Mouse (Mus musculus) liver, adult 2 months (tissue): ENCODE data around the gene Cdh23. TPM values are rescaled to one million over a fixed set of nuclear protein-coding genes. Genes with fewer than 3 reads are reported as not detected.

Experiments used
- DNase-seq: peaks from one replicate; pipeline ENCODE4 v3.0.0-alpha.2; 2011; ENCODE audit warnings: low read depth, low spot score; ENCODE audit errors: extremely low read depth
- H3K27ac ChIP-seq: fragments of 200-500 bp; replicated peaks from 2 replicates; pipeline ENCODE4 v1.5.1; 2012; ENCODE audit warnings: low read depth, mild to moderate bottlenecking, control low read depth, inconsistent platforms, low read length; ENCODE audit not compliant: insufficient read depth
- H3K27me3 ChIP-seq: fragments of 200-500 bp; 2 replicates; pipeline ENCODE4 v1.6.1; 2012; ENCODE audit warnings: mild to moderate bottlenecking, moderate library complexity, low read length, inconsistent platforms; ENCODE audit not compliant: control insufficient read depth, insufficient read depth
- H3K36me3 ChIP-seq: fragments of 200-500 bp; 2 replicates; pipeline ENCODE4 v1.6.1; 2012; ENCODE audit warnings: low read length, inconsistent platforms; ENCODE audit not compliant: control insufficient read depth, insufficient read depth
- H3K4me1 ChIP-seq: fragments of 200-500 bp; 2 replicates; pipeline ENCODE4 v1.6.1; 2011; ENCODE audit warnings: low read length; ENCODE audit not compliant: control insufficient read depth, insufficient read depth
- H3K4me3 ChIP-seq: fragments of 200-500 bp; 2 replicates; pipeline ENCODE4 v1.5.1; 2011; ENCODE audit warnings: low read depth, mild to moderate bottlenecking, control low read depth, low read length, moderate library complexity; ENCODE audit not compliant: insufficient read depth
- H3K79me2 ChIP-seq: fragments of 200-500 bp; 2 replicates; pipeline ENCODE4 v1.6.1; 2012; ENCODE audit warnings: inconsistent platforms, mild to moderate bottlenecking, low read length, moderate library complexity; ENCODE audit not compliant: control insufficient read depth, insufficient read depth
- H3K9ac ChIP-seq: fragments of 200-500 bp; 2 replicates; pipeline ENCODE4 v1.6.1; 2012; ENCODE audit warnings: low read depth, mild to moderate bottlenecking, control low read depth, inconsistent platforms, low read length
- CTCF ChIP-seq: fragments of 200-500 bp; IDR thresholded peaks from 2 replicates; pipeline ENCODE4 v1.5.1; 2011; ENCODE audit warnings: low read depth, low read length, control low read depth
- POLR2A ChIP-seq: fragments of 200-500 bp; IDR thresholded peaks from 2 replicates; pipeline ENCODE4 v1.6.1; 2011; ENCODE audit warnings: low read length, control low read depth; ENCODE audit not compliant: insufficient read depth; ENCODE audit errors: extremely low read depth
- WGBS: fragments of 180-500 bp; shearing (Covaris S2); methylation state at CpG from one replicate; pipeline ENCODE4 v1.1.7; 2018; 5-methylcytosine and 5-hydroxymethylcytosine counted together
- polyA plus RNA-seq: library from polyadenylated mRNA; depleted of rRNA; stranded (reverse); fragments of >200 nt; gene quantifications from 2 replicates; pipeline ENCODE4 v1.2.3, GENCODE M21; 2012
- total RNA-seq: library from RNA; depleted of rRNA; stranded (reverse); fragments of >200 nt; gene quantifications from 2 replicates; pipeline ENCODE4 v1.2.3, GENCODE M21; 2014

Gene Cdh23
- total and polyA plus RNA-seq, 2 experiments: not detected

DNA sequence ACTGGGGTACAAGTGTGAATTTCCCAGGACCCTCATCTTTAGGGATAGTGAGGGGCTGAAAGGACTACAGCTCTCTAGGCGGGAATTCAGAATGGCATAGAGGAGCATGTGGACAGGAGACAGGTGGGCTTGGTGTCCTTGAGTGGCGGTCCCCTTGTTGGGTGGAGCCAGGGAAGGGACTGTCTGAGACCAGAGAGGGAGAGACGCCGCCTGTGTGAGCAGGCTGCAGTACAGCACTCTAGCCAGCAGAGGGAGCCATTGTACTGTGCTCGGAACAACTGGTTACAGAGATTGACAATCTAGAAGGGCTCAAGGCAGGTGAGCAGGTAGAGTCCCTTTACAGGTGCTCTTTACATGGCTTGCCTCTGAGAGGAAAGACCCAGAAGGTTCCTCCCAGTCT, 288.5 kb downstream of the Cdh23 start:
- Histone ChIP-seq H3K4me1 (no peaks in the 10 kb centered on the region), H3K27me3 (no peaks in the 10 kb centered on the region), H3K27ac (no peak overlapping the region), H3K79me2 (no peaks in the 10 kb centered on the region), H3K36me3 (no peaks in the 10 kb centered on the region), H3K9ac (no peak overlapping the region), H3K4me3 (no peak overlapping the region)
- TF ChIP-seq POLR2A (no peak), CTCF (peak; percentile 96)
- WGBS: 6% methylated on average over 5 of the region's 5 CpGs
- DNase-seq: peak; percentile 21

DNA sequence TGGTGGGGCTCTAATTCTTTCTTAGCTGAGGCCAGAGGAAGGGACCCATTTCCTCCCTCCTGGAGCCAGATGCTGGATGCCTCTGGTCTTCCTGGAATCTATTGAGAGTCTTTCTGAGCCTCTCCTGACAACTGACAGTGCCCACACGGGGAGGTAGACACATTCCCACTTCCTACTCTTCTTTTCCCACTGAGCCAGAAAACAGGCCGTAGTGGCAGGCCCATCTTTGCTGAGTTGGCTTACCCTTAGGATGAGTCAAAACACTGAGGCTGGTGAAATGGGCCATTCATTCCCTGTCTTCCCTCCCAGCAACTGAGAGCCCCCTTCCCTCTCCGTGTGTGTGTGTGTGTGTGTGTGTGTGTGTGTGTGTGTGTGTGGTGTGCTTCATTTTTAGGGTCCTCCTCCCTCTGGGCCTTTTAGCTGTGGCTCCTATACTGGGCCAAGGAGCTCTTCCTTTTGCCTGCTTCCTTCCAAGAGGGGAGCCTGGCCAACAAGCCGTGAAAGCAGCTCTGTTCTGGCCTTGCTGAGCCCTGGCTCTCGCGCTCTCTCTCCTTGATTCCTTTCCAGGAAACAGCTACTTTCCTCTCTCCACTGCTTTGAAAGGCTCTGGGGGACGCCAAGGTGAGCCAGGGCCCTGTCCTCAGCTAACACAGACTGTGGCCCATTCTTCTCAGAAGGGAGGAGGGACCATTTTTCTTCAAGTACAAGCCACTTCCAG, 290.7 kb downstream of the Cdh23 start:
- TF ChIP-seq CTCF (no peak), POLR2A (no peak)
- Histone ChIP-seq H3K4me1 (no peaks in the 10 kb centered on the region), H3K36me3 (no peaks in the 10 kb centered on the region), H3K27me3 (no peaks in the 10 kb centered on the region), H3K4me3 (no peak overlapping the region), H3K9ac (no peak overlapping the region), H3K79me2 (no peaks in the 10 kb centered on the region), H3K27ac (no peak overlapping the region)
- no peak for DNase-seq
- 46% methylated on average over 7 of the region's 7 CpGs for WGBS

DNA sequence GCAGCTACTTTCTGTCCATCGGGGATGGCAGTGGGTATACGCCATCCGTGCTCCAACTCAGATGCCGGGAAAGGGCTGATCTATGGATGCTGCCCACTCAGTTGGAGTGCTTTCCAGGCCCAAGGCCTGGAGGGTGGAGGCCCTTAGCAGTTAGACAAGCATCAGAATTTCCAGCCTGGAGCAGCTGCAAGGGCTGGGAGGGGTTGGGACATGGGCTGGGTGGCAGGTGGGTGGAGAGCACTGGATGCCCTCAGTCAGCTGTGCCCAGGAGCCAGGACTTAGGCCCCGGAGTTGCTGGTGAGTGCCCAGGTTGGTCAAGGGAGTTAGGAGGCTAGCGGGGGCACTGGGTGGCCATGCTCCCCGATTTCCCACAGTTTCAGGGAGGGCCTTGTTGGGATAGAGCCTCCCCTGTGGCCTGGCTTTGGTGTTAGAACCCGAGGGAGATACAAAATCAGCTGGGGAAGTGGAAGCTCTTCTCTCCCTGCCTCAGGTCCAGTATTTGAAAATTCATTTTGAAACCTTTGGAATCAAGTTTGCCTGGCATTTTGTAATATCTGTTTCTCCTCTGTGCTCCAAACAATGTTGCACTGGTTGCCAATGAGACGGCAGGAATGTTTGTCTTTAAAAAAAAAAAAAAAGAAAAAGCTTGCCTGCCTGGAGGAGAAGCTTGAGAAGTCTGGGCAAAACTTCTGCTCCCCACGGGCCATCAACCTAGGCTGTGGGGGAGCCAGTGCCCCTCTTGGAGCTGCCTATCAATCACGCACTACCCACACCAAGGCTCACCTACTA, 295.6 kb downstream of the Cdh23 start:
- DNase-seq: no peak
- no peak overlapping the region for H3K27ac ChIP-seq
- H3K4me1 ChIP-seq: no peaks in the 10 kb centered on the region
- H3K9ac ChIP-seq: no peak overlapping the region
- H3K4me3 ChIP-seq: no peak overlapping the region
- H3K27me3 ChIP-seq: no peaks in the 10 kb centered on the region
- no peak for TF ChIP-seq POLR2A
- TF ChIP-seq CTCF: no peak
- WGBS: 75% methylated on average over 11 of the region's 11 CpGs
- no peaks in the 10 kb centered on the region for H3K36me3 ChIP-seq
- H3K79me2 ChIP-seq: no peaks in the 10 kb centered on the region

DNA sequence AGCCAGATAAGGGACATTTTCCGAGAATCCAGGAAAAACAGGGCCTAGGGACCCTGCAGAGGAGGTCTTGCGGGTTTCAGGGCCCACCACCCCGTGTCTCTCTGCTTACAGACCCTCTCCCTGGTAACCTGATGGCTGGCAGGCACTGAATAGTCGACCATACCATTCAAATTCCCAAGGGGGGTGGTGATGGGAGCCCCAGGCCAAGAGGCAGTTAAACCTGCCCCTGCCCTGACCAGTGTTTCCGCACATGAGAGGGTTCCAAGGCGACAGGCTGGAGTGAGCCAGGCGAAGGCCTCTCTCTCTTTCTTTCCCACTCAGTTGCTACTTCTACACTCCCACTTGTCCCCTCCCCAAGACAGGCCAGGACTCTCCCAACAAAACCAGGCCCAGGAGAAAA, 296.8 kb downstream of the Cdh23 start, which contains the start of gene Gm17455:
Gene Gm17455 (plus strand): TSS at position 278 of the 400 bp plus-strand sequence.
- no peak for TF ChIP-seq CTCF
- TF ChIP-seq POLR2A: no peak

DNA sequence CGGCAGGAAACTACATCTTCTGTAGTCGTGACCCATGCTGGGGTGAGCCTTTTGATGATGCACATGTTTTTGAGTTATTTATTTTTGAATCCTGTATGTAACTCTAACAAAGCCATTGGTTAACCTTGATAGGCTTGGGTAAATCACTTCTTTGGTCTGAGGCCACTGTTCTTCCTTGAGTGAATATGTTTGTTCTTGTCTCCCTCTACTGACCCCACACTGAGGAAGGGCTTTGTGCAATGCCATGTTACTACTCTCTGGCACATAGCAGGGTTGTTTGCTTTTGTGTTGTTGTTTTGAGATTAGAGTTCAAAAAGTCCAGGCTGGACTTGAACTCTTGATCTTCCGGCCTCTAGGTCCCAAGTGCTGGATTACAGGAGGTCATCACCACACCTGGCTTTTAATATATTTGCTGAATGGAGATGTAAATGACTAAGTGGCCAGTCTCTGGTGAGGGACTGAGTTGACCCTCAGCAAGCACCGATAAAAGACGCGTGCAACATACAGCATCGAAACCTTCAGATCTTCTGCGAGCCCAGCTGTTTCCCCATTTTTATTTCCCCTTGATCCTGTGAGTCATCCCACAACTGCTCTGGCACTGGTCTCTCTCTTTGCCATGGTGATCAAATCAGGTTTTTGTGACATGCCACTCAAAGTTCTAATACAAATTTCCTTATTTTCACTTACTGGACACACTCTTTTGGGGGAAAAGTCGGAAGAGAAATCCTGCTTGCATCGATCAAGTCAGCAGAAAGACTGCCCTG, 298.1 kb downstream of the Cdh23 start:
- H3K4me1 ChIP-seq: no peaks in the 10 kb centered on the region
- no peak overlapping the region for H3K9ac ChIP-seq
- WGBS: 83% methylated on average over 10 of the region's 10 CpGs
- no peaks in the 10 kb centered on the region for H3K36me3 ChIP-seq
- H3K79me2 ChIP-seq: no peaks in the 10 kb centered on the region
- H3K27ac ChIP-seq: no peak overlapping the region
- no peak overlapping the region for H3K4me3 ChIP-seq
- peak; percentile 16 for DNase-seq
- H3K27me3 ChIP-seq: no peaks in the 10 kb centered on the region
- TF ChIP-seq CTCF (no peak), POLR2A (no peak)

More for the DNA sequence above, 296.8 kb downstream of the Cdh23 start, which contains the start of gene Gm17455:
- no peak within 1 kb of the TSS for H3K4me3 ChIP-seq
- H3K4me1 ChIP-seq: no peaks in the 10 kb centered on the region
- DNase-seq: no peak
- no peak within 1 kb of the TSS for H3K27ac ChIP-seq
- no peaks in the 10 kb centered on the region for H3K79me2 ChIP-seq
- H3K9ac ChIP-seq: no peak within 1 kb of the TSS
- no peaks in the 10 kb centered on the region for H3K27me3 ChIP-seq
- no peaks in the 10 kb centered on the region for H3K36me3 ChIP-seq
- WGBS: 76% methylated on average over 7 of the region's 7 CpGs
